Mouse (Mus musculus) megakaryocyte, adult 5-6 weeks (primary cell): Measurements from ENCODE around the gene Hnrnpd. TPM values are rescaled to one million over a fixed set of nuclear protein-coding genes. Genes with fewer than 3 reads are reported as not detected.

Experiments used
- ATAC-seq: 2 replicates; pipeline ENCODE4 v1.8.0; 2016; ENCODE audit warnings: mild to moderate bottlenecking, inconsistent platforms; ENCODE audit not compliant: poor library complexity, severe bottlenecking
- total RNA-seq, 2 experiments: library from RNA; stranded (forward) in 1 of 2; stranded (reverse) in 1 of 2; fragments of 153-499, 151-499 nt in 1 of 2; fragments of 221-1000, 200-1000 nt in 1 of 2; gene quantifications; 2 replicates each; pipeline versions ENCODE4 v1.2.3 to v1.2.4; 2015 to 2017

Gene Hnrnpd
- total RNA-seq, 2 experiments from 2014 or later = 99.0 to 281 TPM

GRCm38 (mm10) chr5:99959960-99960359 is 18.8 kb downstream of the Hnrnpd start:
- no peak for ATAC-seq

GRCm38 (mm10) chr5:99959236-99959936 is 19.4 kb downstream of the Hnrnpd start:
- ATAC-seq = no peak

- no peak for ATAC-seq
These were observed 20.1 kb downstream of the Hnrnpd start for GRCm38 (mm10) chr5:99958666-99959065.

- ATAC-seq = no peak
These were observed 24.9 kb downstream of the Hnrnpd start for GRCm38 (mm10) chr5:99953883-99954282.

- ATAC-seq = no peak
These were observed 26.2 kb downstream of the Hnrnpd start for GRCm38 (mm10) chr5:99952513-99952912.

GRCm38 (mm10) chr5:99941776-99942502 is 36.8 kb downstream of the Hnrnpd start:
- ATAC-seq = no peak

GRCm38 (mm10) chr5:99941273-99941672 is 37.5 kb downstream of the Hnrnpd start:
- ATAC-seq = no peak

- ATAC-seq = no peak
These were observed 39.3 kb downstream of the Hnrnpd start for GRCm38 (mm10) chr5:99939440-99939839.

GRCm38 (mm10) chr5:99931910-99932309 is 46.8 kb downstream of the Hnrnpd start:
- ATAC-seq = no peak

GRCm38 (mm10) chr5:99927951-99928350 is 50.8 kb downstream of the Hnrnpd start:
- peak; percentile 89 for ATAC-seq

GRCm38 (mm10) chr5:99922033-99922432 is 56.7 kb downstream of the Hnrnpd start:
- ATAC-seq = no peak

- no peak for ATAC-seq
These were observed 63.2 kb downstream of the Hnrnpd start for GRCm38 (mm10) chr5:99915494-99915893.

- peak; percentile 96 for ATAC-seq
These were observed 72.4 kb downstream of the Hnrnpd start, which contains the start of gene Vamp9 for GRCm38 (mm10) chr5:99906181-99906956. TSS of gene Vamp9 (plus strand) at chr5:99906254.

Other genes with a start within 250 kb of the Hnrnpd start
- gene Rasgef1b, start 249.9 kb downstream of the Hnrnpd start, total RNA-seq (2015) = 0.68 and 0.85 TPM in 2 replicates
- gene Rasgef1b, start 249.9 kb downstream of the Hnrnpd start, total RNA-seq (2017) = 0.81 and 1.2 TPM in 2 replicates
- not detected in 2 replicates for gene Vamp9, start 72.7 kb downstream of the Hnrnpd start, total RNA-seq (2015)
- not detected in 2 replicates for gene Vamp9, start 72.7 kb downstream of the Hnrnpd start, total RNA-seq (2017)
- 0.51 and 2.3 TPM in 2 replicates for gene 4930524J08Rik, start 123 bp upstream of the Hnrnpd start, total RNA-seq (2015)
- 0.44 and 1.7 TPM in 2 replicates for gene 4930524J08Rik, start 123 bp upstream of the Hnrnpd start, total RNA-seq (2017)
- gene Hnrnpdl, start 60.7 kb upstream of the Hnrnpd start, total RNA-seq (2015) = 196 and 214 TPM in 2 replicates
- gene Hnrnpdl, start 60.7 kb upstream of the Hnrnpd start, total RNA-seq (2017) = 356 and 360 TPM in 2 replicates
- 32.5 and 35.1 TPM in 2 replicates for gene Enoph1, start 61.0 kb upstream of the Hnrnpd start, total RNA-seq (2015)
- gene Enoph1, start 61.0 kb upstream of the Hnrnpd start, total RNA-seq (2017) = 35.4 and 36.5 TPM in 2 replicates
- 0.18 TPM in 1 of 2 replicates, not detected in the other for gene Tmem150c, start 180.9 kb upstream of the Hnrnpd start, total RNA-seq (2015)
- not detected in 2 replicates for gene Tmem150c, start 180.9 kb upstream of the Hnrnpd start, total RNA-seq (2017)